15 mouse cellular contexts compared by ENCODE assay signal in genomic region chr3:35963401-35963800, GRCm38 (mm10).
"Had no signal": no experiment of that assay in that cellular context is flagged by ENCODE, and none has a peak within 500 bp of the region (broad histone marks: within the 10 kb centered on the region; RNA-seq: fewer than 3 reads in every experiment).

No protein-coding gene starts in this region.

- H3K27ac ChIP-seq: neural tube, embryonic 13.5 days; neural tube, embryonic 15.5 days; stomach, embryonic 15.5 days; stomach, postnatal 0 days had no signal

- H3K4me3 ChIP-seq: neural tube, embryonic 13.5 days; neural tube, embryonic 15.5 days; stomach, embryonic 15.5 days had no signal

- H3K27me3 ChIP-seq: neural tube, embryonic 13.5 days; neural tube, embryonic 15.5 days; stomach, embryonic 15.5 days had no signal

- H3K4me1 ChIP-seq: neural tube, embryonic 13.5 days; neural tube, embryonic 15.5 days; stomach, embryonic 15.5 days had no signal

- H3K9me3 ChIP-seq: neural tube, embryonic 13.5 days; neural tube, embryonic 15.5 days; stomach, embryonic 15.5 days had no signal

- DNase-seq: retina, postnatal 1 day; right cerebral cortex, adult 18-20 months; right cerebral cortex, postnatal 14 days; right cerebral cortex, postnatal 25 days; right cerebral cortex, postnatal 4 days; spleen, adult 18-20 months; thymus, adult 18-20 months; thymus, adult 2 months; thymus, postnatal 14 days; thymus, postnatal 25 days; thymus, postnatal 36 days had no signal
